Mouse (Mus musculus) cerebellum, postnatal 25 days (tissue): Measurements from ENCODE around the gene Igfn1.
A peak's percentile ranks its signal among the peaks of the same experiment; 100 is the strongest.

Experiments used
- DNase-seq, 2 experiments: peaks; one replicate each; pipeline ENCODE4 v3.0.0; 2021; ENCODE audit warnings: mixed read lengths in 2 of 2

Igfn1 gene

DNA sequence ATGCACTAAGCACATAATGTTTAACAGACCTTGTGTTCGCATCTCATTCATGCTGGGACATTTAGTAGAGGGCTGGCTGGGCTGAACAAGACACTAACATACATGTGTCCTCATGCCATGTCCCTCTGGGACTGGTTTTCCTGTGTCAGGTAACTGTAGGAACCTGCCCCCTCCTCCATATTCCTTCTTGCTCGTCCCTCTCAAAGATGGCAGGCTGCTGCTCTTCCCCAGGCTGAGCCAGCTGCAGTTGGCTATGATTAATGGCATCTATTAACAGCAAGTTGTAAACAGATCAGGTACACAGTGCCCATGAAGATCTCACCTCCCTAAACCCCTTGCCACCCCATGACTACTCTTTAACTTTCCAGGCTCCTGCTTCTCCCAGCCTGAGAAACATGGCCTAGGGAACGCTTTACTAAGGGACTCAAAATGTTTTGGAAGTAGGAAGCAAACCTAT lies at the start of gene Igfn1:
Gene Igfn1 (minus strand): TSS at position 51 of the 457 bp plus-strand sequence.
- DNase-seq, result no peak

DNA sequence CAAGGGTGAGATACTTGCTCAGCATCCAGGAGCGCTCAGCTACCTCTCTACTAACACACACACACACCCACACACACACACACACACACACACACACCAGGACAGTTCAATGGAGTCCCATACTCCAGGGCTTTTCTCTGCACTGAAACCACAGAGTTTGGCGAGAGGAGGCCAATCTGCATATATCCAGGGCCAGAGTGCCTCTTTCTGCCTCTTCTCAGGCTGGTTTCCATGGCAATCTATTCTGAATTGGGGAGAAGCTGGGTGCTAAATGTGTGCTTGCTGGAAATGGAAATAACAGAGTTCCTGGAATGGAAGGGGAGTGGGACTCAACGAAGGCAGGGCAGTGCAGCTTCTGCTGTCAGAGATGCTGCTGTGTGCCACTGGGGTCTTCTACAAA lies 49.6 kb upstream of the Igfn1 start:
- no peak for DNase-seq

DNA sequence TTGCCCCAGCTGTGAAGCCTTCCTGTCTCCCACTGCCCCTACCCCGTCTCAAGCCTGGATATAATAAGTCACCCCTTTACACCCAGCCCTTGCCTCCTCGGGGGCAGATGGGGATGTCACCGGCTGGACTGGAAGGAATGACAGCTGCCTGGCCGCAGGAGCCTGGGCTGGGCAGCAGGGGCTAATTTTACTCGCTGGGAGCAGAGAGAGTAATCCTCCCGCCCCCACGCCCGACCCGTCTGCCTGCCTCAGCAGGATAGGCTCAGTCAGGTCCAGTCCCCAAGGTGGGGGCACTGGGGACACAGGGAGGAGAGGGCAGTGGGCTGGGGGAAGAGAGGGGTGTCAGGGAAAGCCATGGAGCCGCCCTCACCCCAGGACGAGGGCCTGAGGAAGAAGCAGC lies 46.4 kb upstream of the Igfn1 start, which contains the start of gene Cacna1s:
Gene Cacna1s (plus strand): TSS at position 204 of the 400 bp plus-strand sequence.
- no peak for DNase-seq

- peak; percentile 67 to 84 for DNase-seq
Measured at GRCm38 (mm10) chr1:136051465-136051864, 45.3 kb upstream of the Igfn1 start.

DNA sequence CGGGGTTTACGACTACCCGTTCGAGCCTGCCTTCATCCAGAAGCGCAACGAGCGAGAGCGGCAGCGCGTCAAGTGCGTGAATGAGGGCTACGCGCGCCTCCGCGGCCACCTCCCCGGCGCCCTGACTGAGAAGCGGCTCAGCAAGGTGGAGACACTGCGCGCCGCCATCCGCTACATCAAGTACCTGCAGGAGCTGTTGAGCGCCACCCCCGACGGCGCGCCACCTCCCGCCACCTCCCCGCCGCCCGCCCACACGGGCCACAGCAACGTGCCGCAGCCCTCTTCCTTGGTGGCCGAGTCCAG lies 44.8 kb upstream of the Igfn1 start:
- DNase-seq, result peak; percentile 33 to 49

GRCm38 (mm10) chr1:136050312-136051012 lies 44.3 kb upstream of the Igfn1 start, which contains the start of gene Ascl5:
TSS of gene Ascl5 (plus strand) at chr1:136050804.
- peak; percentile 19 to 21 for DNase-seq

- no peak for DNase-seq
Measured at GRCm38 (mm10) chr1:136047894-136048293, 41.8 kb upstream of the Igfn1 start.

DNA sequence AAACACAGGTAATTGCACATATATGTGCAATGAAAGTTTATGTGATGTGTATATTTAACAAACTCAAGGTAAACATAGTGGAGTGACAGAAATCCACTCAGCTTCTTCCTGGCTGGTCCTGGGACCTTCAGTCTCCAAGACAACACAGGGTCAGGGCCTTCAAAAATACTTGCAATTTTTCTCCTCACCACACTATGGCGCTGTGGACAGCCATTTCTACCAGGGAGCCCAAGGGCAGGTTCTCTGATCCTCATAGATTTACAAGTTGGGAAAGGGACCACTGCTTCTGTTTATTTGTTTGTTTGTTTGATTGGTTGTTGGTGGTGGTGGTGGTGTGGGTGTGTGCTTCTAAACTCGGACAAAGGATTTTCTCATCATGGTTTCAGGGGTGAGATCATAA lies 41.3 kb upstream of the Igfn1 start:
- DNase-seq, result peak in 1 of 2 experiments; percentile 50

- peak; percentile 66 to 83 for DNase-seq
Measured at GRCm38 (mm10) chr1:136045774-136046173, 39.6 kb upstream of the Igfn1 start.

DNA sequence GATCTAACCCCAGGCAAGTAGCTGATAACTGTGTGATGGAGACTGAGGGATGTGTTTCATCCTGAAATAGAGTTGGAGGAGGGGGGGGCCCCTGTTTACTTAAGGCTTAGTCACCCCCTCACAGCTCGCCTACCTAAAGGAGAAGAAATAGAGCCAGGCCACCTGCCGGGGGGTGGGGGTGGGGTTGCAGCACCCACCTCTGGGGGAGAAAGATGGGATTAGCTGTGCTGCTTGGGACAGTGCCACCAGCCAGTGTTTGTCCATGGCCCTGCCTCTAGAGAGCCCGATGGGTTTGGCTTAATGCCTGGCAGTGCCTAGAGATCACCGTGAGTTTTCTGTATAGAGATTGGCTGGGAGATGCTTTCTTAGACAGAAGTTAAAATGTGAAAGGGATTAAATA lies 34.7 kb upstream of the Igfn1 start:
- DNase-seq, result no peak

GRCm38 (mm10) chr1:136040452-136040851 lies 34.3 kb upstream of the Igfn1 start:
- DNase-seq, result no peak

GRCm38 (mm10) chr1:136038746-136039538 lies 32.8 kb upstream of the Igfn1 start:
- no peak for DNase-seq

- no peak for DNase-seq
Measured at GRCm38 (mm10) chr1:136032961-136033360, 26.8 kb upstream of the Igfn1 start.

- DNase-seq, result no peak
Measured at GRCm38 (mm10) chr1:136031697-136032096, 25.6 kb upstream of the Igfn1 start.

DNA sequence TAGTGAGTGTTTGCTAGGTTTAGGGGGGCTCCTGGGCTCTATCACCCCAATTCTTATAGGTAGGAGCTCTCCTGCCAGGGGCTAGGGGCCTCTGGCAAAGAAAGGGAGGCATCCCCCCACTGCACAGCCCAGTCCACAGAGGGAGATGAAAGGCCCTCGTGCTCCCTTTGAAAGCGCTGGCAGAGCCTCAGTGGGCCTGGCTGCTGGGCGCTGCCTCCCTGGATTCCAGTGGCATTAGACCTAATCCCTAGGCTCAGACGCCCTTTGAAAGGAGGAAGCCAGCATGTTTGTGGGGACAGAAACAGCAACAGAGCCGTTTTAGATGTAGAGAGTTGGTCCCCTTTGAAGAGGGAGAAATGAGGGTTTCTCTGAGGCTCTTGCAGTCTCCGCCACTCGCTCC lies 24.1 kb upstream of the Igfn1 start:
- DNase-seq, result no peak

DNA sequence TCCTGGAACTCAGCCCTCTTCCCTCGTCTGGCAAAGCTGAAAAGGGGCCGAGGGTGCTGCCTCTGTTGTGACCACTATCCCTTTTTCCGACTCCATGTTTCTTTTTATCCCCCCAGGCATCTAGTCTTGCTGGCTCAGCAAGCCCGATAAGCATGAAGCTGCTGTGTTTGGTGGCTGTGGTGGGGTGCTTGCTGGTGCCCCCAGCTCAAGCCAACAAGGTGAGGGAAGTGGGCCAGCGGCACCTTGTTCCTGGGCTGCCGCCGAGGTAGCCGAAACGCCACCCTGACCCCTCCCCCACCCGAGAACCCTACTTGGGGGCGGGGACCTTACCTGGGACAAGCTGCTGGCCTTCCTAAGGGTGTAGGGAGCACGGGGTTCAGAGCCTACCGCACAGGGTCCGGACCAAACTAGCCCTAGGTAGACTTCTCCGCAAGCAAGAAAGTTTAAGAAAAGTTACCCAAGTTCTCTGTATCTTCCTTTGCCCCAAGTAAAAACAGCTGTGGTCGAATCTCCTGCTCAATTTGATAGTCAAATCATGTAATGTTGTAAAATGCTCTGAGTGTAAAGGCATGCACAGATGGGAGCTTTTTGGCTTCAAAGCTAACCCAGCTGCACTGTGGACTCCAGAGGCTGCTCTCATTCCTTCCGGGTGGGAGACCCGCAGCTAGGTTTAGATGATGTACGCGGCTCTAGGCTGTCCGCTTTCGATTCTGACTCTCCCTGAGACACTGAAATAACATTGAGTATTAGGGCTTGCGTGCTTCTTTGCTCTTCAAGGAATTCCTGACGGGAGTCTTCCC lies 12.4 kb upstream of the Igfn1 start:
- peak; percentile 56 to 66 for DNase-seq

- peak; percentile 90 to 94 for DNase-seq
Measured at GRCm38 (mm10) chr1:136017907-136018313, 11.8 kb upstream of the Igfn1 start.

GRCm38 (mm10) chr1:136017307-136017706 lies 11.2 kb upstream of the Igfn1 start:
- DNase-seq, result peak in 1 of 2 experiments; percentile 17

- no peak for DNase-seq
Measured at GRCm38 (mm10) chr1:136014796-136015502, 8.8 kb upstream of the Igfn1 start.

DNA sequence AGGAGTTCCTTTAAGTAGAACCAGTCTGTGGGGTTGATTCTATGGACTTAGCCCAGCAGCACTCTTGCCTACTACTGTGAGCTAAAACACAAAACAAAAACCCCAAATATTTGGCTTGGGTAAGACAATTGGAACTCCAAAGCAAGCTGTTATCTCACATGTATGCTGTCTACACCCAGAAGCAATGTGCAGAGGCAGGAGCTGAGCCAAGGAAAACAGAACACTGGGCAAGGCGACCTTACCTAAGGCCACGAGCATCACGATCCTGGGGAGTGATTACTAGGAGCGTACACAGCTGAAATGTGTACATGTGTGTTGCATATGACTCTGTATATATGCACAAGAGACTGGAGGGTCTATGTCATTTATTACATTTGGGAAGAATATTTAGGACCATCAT lies 7.4 kb upstream of the Igfn1 start:
- DNase-seq, result no peak

DNA sequence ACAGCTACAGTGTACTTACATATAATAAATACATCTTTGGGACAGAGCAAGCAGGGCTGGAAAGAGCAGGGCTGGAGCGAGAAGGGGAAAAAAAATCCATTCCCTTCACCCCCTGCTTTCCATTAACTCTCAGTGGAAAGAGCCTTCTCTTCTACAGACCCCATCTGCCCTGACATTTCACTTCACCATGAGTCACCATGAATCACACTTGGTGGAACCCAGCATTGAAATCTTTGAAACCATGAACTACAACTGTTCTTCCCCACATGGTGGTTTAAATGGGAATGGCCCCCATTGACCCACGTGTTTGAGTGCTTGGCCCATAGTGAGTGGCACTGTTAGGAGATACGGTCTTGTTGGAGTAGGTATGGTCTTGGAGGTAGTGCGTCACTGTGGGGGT lies 4.1 kb upstream of the Igfn1 start:
- no peak for DNase-seq

- DNase-seq, result no peak
Measured at GRCm38 (mm10) chr1:136008159-136008533, 2.0 kb upstream of the Igfn1 start.
